Mouse (Mus musculus): ENCODE data around the gene Vmn1r19. TPM values are rescaled to one million over a fixed set of nuclear protein-coding genes. Genes with fewer than 3 reads are reported as not detected.

Gene Vmn1r19
- polyA plus RNA-seq (2014; fragmentation: Illumina TruSeq; extraction: RNeasy Lipid Tissue Mini Kit (QIAGEN cat#74804); ENCODE audit: insufficient read depth, low read depth, low replicate concordance): not detected

DNA sequence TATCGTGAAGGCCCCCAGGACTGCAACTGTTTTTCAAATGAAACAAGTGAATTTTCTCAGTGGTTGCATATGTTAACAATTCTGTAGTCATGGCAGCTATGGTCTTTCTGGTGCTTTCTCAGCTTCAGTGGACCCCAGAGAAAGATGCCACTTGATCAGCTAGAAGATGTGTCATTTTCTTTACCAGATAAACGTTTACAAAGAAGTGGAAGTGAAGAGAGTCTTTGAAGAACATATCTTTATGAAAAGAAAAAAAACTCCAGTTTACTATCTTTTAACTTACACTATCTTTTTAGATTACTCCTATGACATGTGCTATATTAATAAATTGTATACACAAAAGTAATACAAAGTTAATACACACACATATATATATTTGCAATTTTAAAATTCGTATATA, at the start of gene Vmn1r19:
Gene Vmn1r19 (plus strand): TSS at position 301 of the 400 bp plus-strand sequence.

DNA sequence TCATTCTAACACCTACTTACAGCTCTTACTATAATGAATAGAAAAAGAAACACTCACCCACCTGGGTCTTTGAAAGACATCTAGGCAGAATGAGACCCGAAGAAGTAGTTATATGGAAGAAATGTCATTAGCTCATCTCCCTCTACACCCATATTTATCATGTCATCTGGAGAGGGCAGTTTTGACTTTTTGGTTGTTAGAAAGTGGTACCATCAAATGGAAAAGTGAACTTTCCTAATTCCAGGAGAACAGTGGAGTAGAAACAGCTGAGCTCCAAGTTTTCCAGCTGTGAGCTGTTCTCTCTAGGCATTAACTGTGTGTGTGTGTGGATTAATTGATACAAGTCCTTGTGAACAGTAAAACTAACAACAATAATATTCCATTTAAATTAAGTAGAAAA, 40.0 kb upstream of the Vmn1r19 start, which contains the start of gene Vmn1r17:
Gene Vmn1r17 (minus strand): TSS at position 101 of the 400 bp plus-strand sequence.

DNA sequence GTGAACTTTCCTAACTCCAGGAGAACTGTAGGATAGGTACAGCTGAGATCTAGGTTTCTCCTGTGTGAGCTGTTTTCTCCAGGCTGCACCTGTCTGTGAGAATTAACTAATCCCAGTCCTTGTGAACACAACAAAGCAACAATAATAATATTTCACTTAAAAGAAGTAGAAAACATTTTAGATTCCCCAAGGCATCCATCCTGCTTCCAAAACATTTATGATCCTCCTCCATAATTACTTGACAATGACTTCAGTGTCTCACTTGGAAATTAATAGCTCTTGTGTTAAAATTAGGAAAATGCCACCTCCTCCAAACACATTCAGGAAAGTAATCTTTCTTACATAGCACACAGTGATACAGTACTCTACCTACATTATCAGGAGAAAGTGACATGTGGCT, 7.9 kb upstream of the Vmn1r19 start, which contains the start of gene Vmn1r18:
Gene Vmn1r18 (minus strand): TSS at position 101 of the 400 bp plus-strand sequence.

DNA sequence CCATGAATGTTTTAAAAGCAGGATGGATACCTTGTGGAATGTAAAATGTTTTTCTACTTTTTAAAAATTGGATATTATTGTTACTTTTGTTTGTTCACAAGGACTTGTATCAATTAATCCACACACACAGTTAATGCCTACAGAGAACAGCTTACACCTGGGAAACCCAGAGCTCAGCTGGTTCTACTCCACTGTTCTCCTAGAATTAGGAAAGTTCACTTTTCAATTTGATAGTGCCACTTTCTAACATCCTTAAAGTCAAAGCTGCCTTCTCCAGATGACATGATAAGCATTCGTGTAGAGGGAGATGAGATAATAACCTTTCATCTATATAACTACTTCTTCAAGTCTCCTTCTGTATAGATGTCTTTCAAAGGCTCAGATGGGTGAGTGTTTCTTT, 25.1 kb downstream of the Vmn1r19 start, which contains the start of gene Vmn1r20:
Gene Vmn1r20 (plus strand): TSS at position 301 of the 400 bp plus-strand sequence.

Other genes starting within 250 kb of the Vmn1r19 start
- gene Vmn1r12, start 246.9 kb upstream of the Vmn1r19 start, polyA plus RNA-seq (2014; fragmentation: Illumina TruSeq; extraction: RNeasy Lipid Tissue Mini Kit (QIAGEN cat#74804); ENCODE audit: insufficient read depth, low read depth, low replicate concordance): not detected
- gene Vmn1r13, start 200.5 kb upstream of the Vmn1r19 start, polyA plus RNA-seq (2014; fragmentation: Illumina TruSeq; extraction: RNeasy Lipid Tissue Mini Kit (QIAGEN cat#74804); ENCODE audit: insufficient read depth, low read depth, low replicate concordance): not detected
- not detected for gene Vmn1r14, start 172.1 kb upstream of the Vmn1r19 start, polyA plus RNA-seq (2014; fragmentation: Illumina TruSeq; extraction: RNeasy Lipid Tissue Mini Kit (QIAGEN cat#74804); ENCODE audit: insufficient read depth, low read depth, low replicate concordance)
- gene Vmn1r15, start 145.8 kb upstream of the Vmn1r19 start, polyA plus RNA-seq (2014; fragmentation: Illumina TruSeq; extraction: RNeasy Lipid Tissue Mini Kit (QIAGEN cat#74804); ENCODE audit: insufficient read depth, low read depth, low replicate concordance): not detected
- not detected for gene Vmn1r16, start 74.3 kb upstream of the Vmn1r19 start, polyA plus RNA-seq (2014; fragmentation: Illumina TruSeq; extraction: RNeasy Lipid Tissue Mini Kit (QIAGEN cat#74804); ENCODE audit: insufficient read depth, low read depth, low replicate concordance)
- gene Vmn1r17, start 40.1 kb upstream of the Vmn1r19 start, polyA plus RNA-seq (2014; fragmentation: Illumina TruSeq; extraction: RNeasy Lipid Tissue Mini Kit (QIAGEN cat#74804); ENCODE audit: insufficient read depth, low read depth, low replicate concordance): not detected
- not detected for gene Vmn1r18, start 8.0 kb upstream of the Vmn1r19 start, polyA plus RNA-seq (2014; fragmentation: Illumina TruSeq; extraction: RNeasy Lipid Tissue Mini Kit (QIAGEN cat#74804); ENCODE audit: insufficient read depth, low read depth, low replicate concordance)
- gene Vmn1r20, start 25.1 kb downstream of the Vmn1r19 start, polyA plus RNA-seq (2014; fragmentation: Illumina TruSeq; extraction: RNeasy Lipid Tissue Mini Kit (QIAGEN cat#74804); ENCODE audit: insufficient read depth, low read depth, low replicate concordance): not detected
- 4.7 TPM for gene Ppm1k, start 131.7 kb downstream of the Vmn1r19 start, polyA plus RNA-seq (2014; fragmentation: Illumina TruSeq; extraction: RNeasy Lipid Tissue Mini Kit (QIAGEN cat#74804); ENCODE audit: insufficient read depth, low read depth, low replicate concordance)
- 4.1 TPM for gene Herc6, start 177.2 kb downstream of the Vmn1r19 start, polyA plus RNA-seq (2014; fragmentation: Illumina TruSeq; extraction: RNeasy Lipid Tissue Mini Kit (QIAGEN cat#74804); ENCODE audit: insufficient read depth, low read depth, low replicate concordance)

All from lung, adult 10 weeks (tissue).